Mouse (Mus musculus): ENCODE results near the gene Ugcg.

- TF ChIP-seq CTCF (IDR thresholded peaks at IDR 0.05; ENCODE audit: extremely low read depth, insufficient read depth, insufficient read length, insufficient replicate concordance) (no peak), POLR2A (IDR thresholded peaks at IDR 0.05; ENCODE audit: low read depth, low read length) (no peak)
Observed at GRCm38 (mm10) chr4:59189546-59190237, 635 bp downstream of the Ugcg start.
